Mouse (Mus musculus): ENCODE measurements around the gene Id1.

- no peak for TF ChIP-seq JUND (conservative IDR thresholded peaks at IDR 0.05; ENCODE audit: low read depth, low read length)
- no peak for TF ChIP-seq EP300 (IDR thresholded peaks at IDR 0.05; ENCODE audit: low read length)
- no peak for TF ChIP-seq CTCF (conservative IDR thresholded peaks at IDR 0.05 in 1 of 2, IDR thresholded peaks at IDR 0.05 in 1 of 2; ENCODE audit: low read depth in 2 of 2, low read length in 2 of 2)
Observed at GRCm38 (mm10) chr2:152723651-152724331, 12.3 kb upstream of the Id1 start.
